Mouse (Mus musculus) fat pad, adult 2 months (tissue): Measurements from ENCODE around the gene Slc19a3.
"Not testable (repeated sequence)": the region's sequence is repeated elsewhere in the genome, so short reads cannot be mapped to it uniquely, and the experiment has no call there.

Source experiments
- DNase-seq: peaks from one replicate; pipeline ENCODE4 v3.0.0-alpha.2; 2011; ENCODE audit warnings: low read depth, low spot score; ENCODE audit errors: extremely low read depth

Gene Slc19a3

GRCm38 (mm10) chr1:83014477-83014876 is 23.8 kb downstream of the Slc19a3 start:
- DNase-seq: no peak

- no peak for DNase-seq
Observed at GRCm38 (mm10) chr1:83007471-83007870, 30.8 kb downstream of the Slc19a3 start.

- DNase-seq: no peak
Observed at GRCm38 (mm10) chr1:83006218-83007179, 31.7 kb downstream of the Slc19a3 start.

GRCm38 (mm10) chr1:83000306-83000705 is 37.9 kb downstream of the Slc19a3 start, which contains the start of gene Gm47959:
Gm47959 (plus strand) TSS chr1:83000548.
- not testable (repeated sequence) for DNase-seq

GRCm38 (mm10) chr1:82993947-82994346 is 44.3 kb downstream of the Slc19a3 start:
- DNase-seq: no peak

- DNase-seq: no peak
Observed at GRCm38 (mm10) chr1:82992093-82992492, 46.2 kb downstream of the Slc19a3 start.

GRCm38 (mm10) chr1:82991596-82991995 is 46.7 kb downstream of the Slc19a3 start:
- DNase-seq: no peak

- DNase-seq: peak; percentile 42
Observed at GRCm38 (mm10) chr1:82991062-82991461, 47.2 kb downstream of the Slc19a3 start.

GRCm38 (mm10) chr1:82987530-82988198 is 50.6 kb downstream of the Slc19a3 start:
- no peak for DNase-seq

GRCm38 (mm10) chr1:82986738-82987137 is 51.5 kb downstream of the Slc19a3 start:
- DNase-seq: no peak

- no peak for DNase-seq
Observed at GRCm38 (mm10) chr1:82977840-82978239, 60.4 kb downstream of the Slc19a3 start.

- DNase-seq: no peak
Observed at GRCm38 (mm10) chr1:82975750-82976149, 62.5 kb downstream of the Slc19a3 start.

GRCm38 (mm10) chr1:82974342-82974741 is 63.9 kb downstream of the Slc19a3 start:
- DNase-seq: no peak

GRCm38 (mm10) chr1:82973901-82974300 is 64.3 kb downstream of the Slc19a3 start:
- DNase-seq: no peak

- no peak for DNase-seq
Observed at GRCm38 (mm10) chr1:82973244-82973643, 65.0 kb downstream of the Slc19a3 start.

- no peak for DNase-seq
Observed at GRCm38 (mm10) chr1:82972046-82972445, 66.2 kb downstream of the Slc19a3 start.

- no peak for DNase-seq
Observed at GRCm38 (mm10) chr1:82966413-82966812, 71.8 kb downstream of the Slc19a3 start.
